Mouse (Mus musculus) liver, embryonic 14.5 days (tissue): ENCODE measurements around the gene Aip. TPM values are rescaled to one million over a fixed set of nuclear protein-coding genes. Genes with fewer than 3 reads are reported as not detected.
"Not testable (repeated sequence)": the region's sequence is repeated elsewhere in the genome, so short reads cannot be mapped to it uniquely, and the experiment has no call there.

Experiments used
- ATAC-seq: fragments of 200-750 bp; cut with Nextera tagmentation; 2 replicates; pipeline ENCODE4 v1.8.0; 2017; ENCODE audit warnings: moderate number of reproducible peaks, mild to moderate bottlenecking, moderate library complexity; ENCODE audit not compliant: insufficient read depth
- DNase-seq, 3 experiments: peaks; one replicate each; pipeline ENCODE4 v3.0.0-alpha.2; 2012 to 2013; ENCODE audit warnings: low read depth in 3 of 3, low spot score in 3 of 3
- H3K27ac ChIP-seq: fragments of 300-500 bp; sonication (generic); 2 replicates; pipeline ENCODE4 v1.5.1; 2014; ENCODE audit warnings: moderate library complexity, mild to moderate bottlenecking, control low read depth, inconsistent platforms
- H3K27me3 ChIP-seq: fragments of 300-500 bp; sonication (generic); 2 replicates; pipeline ENCODE4 v1.6.1; 2014; ENCODE audit warnings: mild to moderate bottlenecking, low read length, moderate library complexity; ENCODE audit not compliant: control insufficient read depth, insufficient read depth
- H3K36me3 ChIP-seq: fragments of 300-500 bp; sonication (generic); replicated peaks from 2 replicates; pipeline ENCODE4 v1.6.1; 2014; ENCODE audit warnings: low read depth; ENCODE audit not compliant: control insufficient read depth, insufficient read depth
- H3K4me1 ChIP-seq, 2 experiments: fragments of 200-500 bp in 1 of 2; fragments of 300-500 bp in 1 of 2; sonication (generic) in 1 of 2; replicated peaks; 2 replicates each; pipeline ENCODE4 v1.6.1; 2012 to 2014; ENCODE audit warnings: antibody characterized with exemption in 1 of 2, inconsistent platforms in 1 of 2, low read length in 1 of 2; ENCODE audit not compliant: control insufficient read depth in 2 of 2, insufficient read depth in 2 of 2
- H3K4me2 ChIP-seq: fragments of 300-500 bp; sonication (generic); 2 replicates; pipeline ENCODE4 v1.6.1; 2014; ENCODE audit warnings: low read depth, mild to moderate bottlenecking, control low read depth, moderate library complexity
- H3K4me3 ChIP-seq, 2 experiments: fragments of 200-500 bp in 1 of 2; fragments of 300-500 bp in 1 of 2; sonication (generic) in 1 of 2; 2 replicates each; pipeline ENCODE4 v1.5.1; 2012 to 2014; ENCODE audit warnings: low read depth in 2 of 2, low read length in 2 of 2, mild to moderate bottlenecking in 2 of 2, control low read depth in 1 of 2, inconsistent platforms in 1 of 2, moderate library complexity in 1 of 2; ENCODE audit not compliant: insufficient read depth in 1 of 2
- H3K9ac ChIP-seq: fragments of 300-500 bp; sonication (generic); replicated peaks from 2 replicates; pipeline ENCODE4 v1.6.1; 2014; ENCODE audit warnings: mild to moderate bottlenecking, control low read depth, moderate library complexity
- H3K9me3 ChIP-seq: fragments of 300-500 bp; sonication (generic); 2 replicates; pipeline ENCODE4 v1.6.1; 2016; ENCODE audit warnings: low read length, mixed read lengths; ENCODE audit not compliant: control insufficient read depth
- CTCF ChIP-seq: IDR thresholded peaks from 2 replicates; pipeline ENCODE4 v1.5.1; 2016; ENCODE audit warnings: antibody characterized with exemption, low read depth, control low read depth
- EP300 ChIP-seq: IDR thresholded peaks from 2 replicates; pipeline ENCODE4 v1.6.1; 2016; ENCODE audit warnings: antibody characterized with exemption, low read depth
- WGBS: fragments of 180-500 bp; shearing (Covaris S2); extraction: QIAGEN DNeasy Blood & Tissue Kit; methylation state at CpG from one replicate; pipeline ENCODE4 v1.1.7; 2014; ENCODE audit not compliant: insufficient replicate concordance; 5-methylcytosine and 5-hydroxymethylcytosine counted together
- polyA plus RNA-seq, 2 experiments: library from polyadenylated mRNA; depleted of rRNA in 1 of 2; stranded (reverse) in 1 of 2; unstranded in 1 of 2; fragments of >200 nt; fragmentation: Nextera tagmentation in 1 of 2; extraction: Ambion mirVana in 1 of 2; gene quantifications; 2 replicates each; pipeline versions ENCODE4 v1.2.1 to v1.2.3; 2012 to 2014

Aip gene
- polyA plus RNA-seq, 2 experiments: 29.4 to 33.2 TPM

DNA sequence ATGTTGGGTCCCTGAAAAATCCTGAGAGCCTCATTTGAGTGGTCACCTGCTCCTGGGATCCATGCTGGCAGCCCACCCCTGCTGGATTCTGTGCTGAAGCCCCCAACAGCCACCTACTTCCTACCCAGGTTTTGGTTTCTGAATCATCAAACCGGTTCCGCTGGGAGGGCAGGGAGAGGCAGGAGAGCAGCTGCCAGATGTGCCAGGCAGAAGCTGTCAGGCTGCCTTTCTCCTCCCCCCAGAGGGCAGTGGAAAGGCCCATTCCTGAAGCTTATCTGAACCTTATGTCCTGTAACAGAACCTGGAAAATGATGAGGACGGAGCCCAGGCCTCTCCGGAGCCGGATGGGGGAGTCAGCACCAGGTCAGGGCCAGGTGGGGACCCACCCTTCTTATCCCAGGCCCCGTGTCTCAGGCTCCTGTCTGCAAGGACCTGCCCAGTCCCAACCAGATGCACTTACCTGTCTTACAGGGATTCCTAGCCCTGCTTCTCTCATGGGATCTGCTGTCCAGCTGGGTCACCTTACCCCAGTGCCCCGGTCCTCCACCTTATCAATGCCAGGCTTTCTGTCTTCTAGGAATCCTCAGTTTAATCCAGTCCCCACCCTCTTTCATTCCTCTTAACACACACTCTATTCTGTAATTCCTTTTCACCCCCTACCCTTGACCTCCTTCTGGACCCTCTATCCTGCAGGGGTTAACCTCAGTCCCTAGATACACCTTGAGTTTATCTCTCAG lies 1.3 kb upstream of the Aip start:
- Histone ChIP-seq H3K27ac (peak overlapping the region; percentile 82), H3K9me3 (no peaks in the 10 kb centered on the region), H3K4me3 (peak overlapping the region; percentile 96), H3K27me3 (no peaks in the 10 kb centered on the region), H3K4me2 (peak overlapping the region; percentile 68), H3K36me3 (peaks cover 20% of the 10 kb centered on the region), H3K9ac (peak overlapping the region; percentile 93), H3K4me1 (peaks cover 54 to 57% of the 10 kb centered on the region in 2 experiments)
- ATAC-seq (no peak), DNase-seq (no peak)
- 67% methylated on average over 7 of the region's 7 CpGs for WGBS
- TF ChIP-seq EP300 (no peak), CTCF (0 out of 2 replicates have a peak, but pooled peaks have one; percentile 5)

DNA sequence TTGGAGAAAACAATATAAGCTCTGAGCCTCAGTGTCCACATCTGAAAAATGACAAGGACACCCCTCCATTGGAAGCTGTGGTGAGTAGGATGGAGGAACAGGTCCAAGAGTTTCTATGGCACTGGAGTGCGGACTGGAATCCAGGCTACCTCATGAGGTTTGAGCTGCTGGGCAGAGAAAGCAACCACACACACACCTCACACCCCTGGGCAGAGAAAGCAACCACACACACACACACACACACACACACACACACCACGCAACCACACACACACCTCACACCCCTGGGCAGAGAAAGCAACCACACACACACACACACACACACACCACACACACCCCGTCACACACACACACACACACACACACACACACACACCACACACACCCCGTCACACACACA lies 390 bp downstream of the Aip start:
- Histone ChIP-seq H3K4me2 (peak overlapping the region; percentile 66), H3K36me3 (peaks cover 14% of the 10 kb centered on the region), H3K4me1 (peaks cover 56 to 57% of the 10 kb centered on the region in 2 experiments), H3K27ac (peak overlapping the region; percentile 67), H3K9ac (peak overlapping the region; percentile 75), H3K4me3 (peak overlapping the region; percentile 50 to 96)
- H3K27me3 ChIP-seq, DNase-seq, H3K9me3 ChIP-seq: not testable (repeated sequence)
- 15% methylated on average over 4 of the region's 4 CpGs for WGBS
- ATAC-seq: peak; percentile 14

DNA sequence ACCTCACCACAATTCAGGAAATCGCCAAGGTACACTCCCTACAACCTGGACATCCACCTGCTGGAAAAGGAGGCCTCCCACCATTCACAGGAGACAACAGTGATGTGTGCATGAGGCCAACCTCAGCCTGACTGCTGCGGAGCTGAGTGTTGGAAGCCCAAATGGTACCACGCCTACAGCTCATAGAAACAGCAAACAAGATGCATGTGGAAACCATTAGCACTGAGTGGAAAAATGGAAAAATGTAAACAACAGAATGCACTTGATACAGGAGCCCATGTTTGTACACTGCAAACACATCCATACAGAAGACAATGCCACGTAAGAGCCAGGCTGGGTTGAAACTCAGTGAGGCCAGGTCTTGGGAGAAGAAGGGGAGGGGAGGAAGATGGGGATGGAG lies 1.2 kb downstream of the Aip start:
- 76% methylated on average over 4 of the region's 4 CpGs for WGBS
- H3K4me2 ChIP-seq: peak overlapping the region; percentile 66; the same call in 1 of the 2 replicates
- H3K27ac ChIP-seq: peak overlapping the region; percentile 22
- no peaks in the 10 kb centered on the region for H3K9me3 ChIP-seq
- H3K36me3 ChIP-seq: peaks cover 13% of the 10 kb centered on the region
- H3K4me3 ChIP-seq: no peak overlapping the region
- H3K9ac ChIP-seq: peak overlapping the region; percentile 6; the same call in 1 of the 2 replicates
- no peaks in the 10 kb centered on the region for H3K27me3 ChIP-seq
- peaks cover 50 to 53% of the 10 kb centered on the region in 2 experiments for H3K4me1 ChIP-seq
- TF ChIP-seq CTCF: no peak
- ATAC-seq (no peak), DNase-seq (no peak)

DNA sequence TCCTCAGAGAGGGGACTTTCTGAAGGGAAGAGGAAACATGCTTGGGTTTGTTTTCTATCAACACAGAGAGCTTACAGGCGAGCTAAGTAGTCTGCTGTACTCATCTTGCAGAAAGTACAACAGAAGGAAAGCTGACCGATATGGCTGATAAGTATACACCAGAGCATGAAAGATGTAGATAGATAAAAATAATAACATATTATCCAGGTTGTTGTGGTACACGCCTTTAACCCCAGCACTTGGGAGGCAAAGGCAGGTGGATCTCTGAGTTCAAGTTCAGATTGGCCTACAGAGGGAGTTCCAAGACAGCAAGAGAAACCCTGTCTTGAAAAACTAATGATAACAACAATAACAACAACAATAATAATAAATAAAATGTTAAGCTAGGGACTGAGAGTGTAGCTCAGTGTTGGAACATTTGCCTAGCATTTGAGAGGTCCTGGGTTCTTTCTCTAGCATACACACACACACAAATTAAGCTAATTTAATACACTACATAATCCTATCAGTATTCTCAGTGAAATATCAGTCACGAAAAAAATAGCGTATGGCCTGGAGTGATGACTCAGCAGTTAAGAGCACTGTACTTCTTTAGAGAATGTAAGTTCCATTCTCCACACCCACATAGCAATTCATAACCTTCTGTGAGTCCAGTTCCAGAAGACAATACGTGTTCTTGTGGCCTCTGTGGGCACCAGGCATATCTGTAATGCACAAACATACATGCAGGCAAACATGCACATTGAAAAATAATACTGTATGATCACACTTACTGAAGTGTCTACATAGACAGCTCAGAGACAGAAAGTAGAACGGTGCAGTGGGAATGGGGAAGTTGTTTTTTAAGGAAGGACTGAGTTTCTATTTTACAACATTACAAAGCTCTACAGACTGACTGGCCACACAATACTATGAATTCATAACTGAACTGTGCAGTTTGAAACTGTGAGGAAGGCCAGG lies 3.0 kb downstream of the Aip start:
- no peaks in the 10 kb centered on the region for H3K9me3 ChIP-seq
- H3K27me3 ChIP-seq: no peaks in the 10 kb centered on the region
- H3K36me3 ChIP-seq: no peaks in the 10 kb centered on the region
- DNase-seq (peak in 2 of 3 experiments; percentile 51 to 59), ATAC-seq (no peak)
- WGBS: 22% methylated on average over 7 of the region's 7 CpGs
- TF ChIP-seq CTCF (peak; percentile 30; the same call in 1 of the 2 replicates), EP300 (no peak)
- peaks cover 49 to 53% of the 10 kb centered on the region in 2 experiments for H3K4me1 ChIP-seq
- peak overlapping the region; percentile 73 for H3K27ac ChIP-seq
- H3K4me2 ChIP-seq: peak overlapping the region; percentile 26
- no peak overlapping the region for H3K4me3 ChIP-seq
- H3K9ac ChIP-seq: peak overlapping the region; percentile 43; the same call in 1 of the 2 replicates

DNA sequence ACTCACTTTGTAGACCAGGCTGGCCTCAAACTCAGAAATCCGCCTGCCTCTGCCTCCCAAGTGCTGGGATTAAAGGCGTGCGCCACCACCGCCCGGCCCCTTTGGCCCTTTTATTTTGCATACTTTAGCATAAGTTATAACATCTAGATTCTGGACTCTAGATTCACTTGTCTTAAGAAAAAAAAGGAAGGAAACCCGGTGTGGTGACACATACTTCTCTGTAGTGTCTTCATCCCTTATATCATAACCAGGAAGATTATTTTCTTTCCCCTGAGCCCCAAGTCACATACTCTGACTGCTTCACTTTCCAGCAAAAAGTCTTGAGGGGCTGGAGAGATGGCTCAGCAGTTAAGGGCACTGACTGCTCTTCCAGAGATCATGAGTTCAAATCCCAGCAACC lies 3.8 kb downstream of the Aip start:
- Histone ChIP-seq H3K4me1 (peaks cover 41 to 45% of the 10 kb centered on the region in 2 experiments), H3K4me3 (peak overlapping the region in 1 of 2 experiments; percentile 59; a peak in 1 of 4 replicates), H3K4me2 (peak overlapping the region; percentile 80), H3K27ac (peak overlapping the region; percentile 58)
- WGBS: 34% methylated on average over 6 of the region's 6 CpGs
- not testable (repeated sequence) for H3K9ac ChIP-seq, H3K27me3 ChIP-seq, H3K36me3 ChIP-seq, ATAC-seq, H3K9me3 ChIP-seq, DNase-seq
